Mouse (Mus musculus) myocyte (in vitro differentiated cells): ENCODE data around the gene Comp. TPM values are rescaled to one million over a fixed set of nuclear protein-coding genes. Genes with fewer than 3 reads are reported as not detected.
A peak's percentile ranks its signal among the peaks of the same experiment; 100 is the strongest.

Source experiments
- H3K27me3 ChIP-seq: one replicate; pipeline ENCODE4 v1.6.1; 2011; ENCODE audit not compliant: control insufficient read depth, insufficient read depth, insufficient read length
- H3K36me3 ChIP-seq: one replicate; pipeline ENCODE4 v1.6.1; 2011; ENCODE audit not compliant: control insufficient read depth, insufficient read depth
- H3K4me2 ChIP-seq: one replicate; pipeline ENCODE4 v1.6.1; 2011; ENCODE audit warnings: low read depth, control low read depth
- H3K4me3 ChIP-seq: one replicate; pipeline ENCODE4 v1.5.1; 2011; ENCODE audit warnings: mild to moderate bottlenecking, control low read depth, moderate library complexity
- H3K79me2 ChIP-seq: one replicate; pipeline ENCODE4 v1.6.1; 2011; ENCODE audit not compliant: control insufficient read depth, insufficient read depth
- H3ac ChIP-seq: one replicate; pipeline ENCODE4 v1.6.1; 2011; ENCODE audit not compliant: control insufficient read depth, insufficient read length
- CEBPB ChIP-seq: IDR thresholded peaks from 2 replicates; pipeline ENCODE4 v1.6.1; 2011; ENCODE audit warnings: mild to moderate bottlenecking, moderate library complexity; ENCODE audit not compliant: poor library complexity, insufficient read depth, severe bottlenecking
- E2F4 ChIP-seq: IDR thresholded peaks from one replicate; pipeline ENCODE4 v1.6.1; 2011; ENCODE audit warnings: mild to moderate bottlenecking, control low read depth, moderate library complexity; ENCODE audit not compliant: insufficient read depth
- MAX ChIP-seq: IDR thresholded peaks from one replicate; pipeline ENCODE4 v1.6.1; 2011; ENCODE audit warnings: low read depth, mild to moderate bottlenecking, control low read depth
- MYOD1 ChIP-seq, 3 experiments: IDR thresholded peaks; one replicate each; pipeline ENCODE4 v1.6.1; 2011; ENCODE audit warnings: control low read depth in 2 of 3, low read depth in 2 of 3, mild to moderate bottlenecking in 2 of 3, moderate library complexity in 1 of 3; ENCODE audit not compliant: insufficient read length in 2 of 3, control insufficient read depth in 1 of 3
- MYOG ChIP-seq, 3 experiments: IDR thresholded peaks; one replicate each; pipeline ENCODE4 v1.6.1; 2011; ENCODE audit warnings: control low read depth in 2 of 3, low read depth in 2 of 3, mild to moderate bottlenecking in 2 of 3; ENCODE audit not compliant: insufficient read length in 2 of 3, control insufficient read depth in 1 of 3, insufficient read depth in 1 of 3
- POLR2A ChIP-seq: IDR thresholded peaks from one replicate; pipeline ENCODE4 v1.6.1; 2011; ENCODE audit warnings: low read depth, mild to moderate bottlenecking, control low read depth, moderate library complexity; ENCODE audit not compliant: insufficient read length
- POLR2AphosphoS2 ChIP-seq: IDR thresholded peaks from one replicate; pipeline ENCODE4 v1.6.1; 2011; ENCODE audit warnings: low read depth, control low read depth; ENCODE audit not compliant: insufficient read length
- REST ChIP-seq: IDR thresholded peaks from one replicate; pipeline ENCODE4 v1.6.1; 2011; ENCODE audit warnings: mild to moderate bottlenecking, control low read depth, moderate library complexity; ENCODE audit not compliant: insufficient read depth, insufficient read length
- SRF ChIP-seq: IDR thresholded peaks from one replicate; pipeline ENCODE4 v1.6.1; 2011; ENCODE audit warnings: low read depth; ENCODE audit not compliant: control insufficient read depth, insufficient read length
- TCF12 ChIP-seq: IDR thresholded peaks from one replicate; pipeline ENCODE4 v1.6.1; 2011; ENCODE audit warnings: mild to moderate bottlenecking, control low read depth; ENCODE audit not compliant: poor library complexity, insufficient read depth, severe bottlenecking
- TCF3 ChIP-seq: IDR thresholded peaks from one replicate; pipeline ENCODE4 v1.6.1; 2011; ENCODE audit warnings: low read depth, control low read depth; ENCODE audit not compliant: insufficient read length
- USF1 ChIP-seq: IDR thresholded peaks from one replicate; pipeline ENCODE4 v1.6.1; 2011; ENCODE audit warnings: low read depth, mild to moderate bottlenecking, control low read depth, moderate library complexity
- polyA plus RNA-seq: library from polyadenylated mRNA; unstranded; fragments of >200 nt; fragmentation: generic; extraction: Trizol; gene quantifications from one replicate; pipeline ENCODE4 v1.2.1, GENCODE M21; 2012; ENCODE audit warnings: missing spikeins

Comp gene
- polyA plus RNA-seq, 1 experiment: 0.05 TPM

- no peak overlapping the region for H3K4me2 ChIP-seq
- no peaks in the 10 kb centered on the region for H3K27me3 ChIP-seq
- no peaks in the 10 kb centered on the region for H3K79me2 ChIP-seq
- no peak overlapping the region for H3K4me3 ChIP-seq
- TF ChIP-seq REST (no peak), MYOG (IDR thresholded peaks at IDR 0.05; ENCODE audit: control insufficient read depth in 1 of 3, insufficient read depth in 1 of 3, insufficient read length in 2 of 3, low read depth in 2 of 3) (no peak), MYOD1 (IDR thresholded peaks at IDR 0.05; ENCODE audit: control insufficient read depth in 1 of 3, insufficient read length in 2 of 3, low read depth in 2 of 3) (no peak), POLR2A (no peak), POLR2AphosphoS2 (no peak), USF1 (no peak)
- no peaks in the 10 kb centered on the region for H3K36me3 ChIP-seq
- no peak overlapping the region for H3ac ChIP-seq
These were observed 24.5 kb downstream of the Comp start for GRCm38 (mm10) chr8:70397611-70398563.

DNA sequence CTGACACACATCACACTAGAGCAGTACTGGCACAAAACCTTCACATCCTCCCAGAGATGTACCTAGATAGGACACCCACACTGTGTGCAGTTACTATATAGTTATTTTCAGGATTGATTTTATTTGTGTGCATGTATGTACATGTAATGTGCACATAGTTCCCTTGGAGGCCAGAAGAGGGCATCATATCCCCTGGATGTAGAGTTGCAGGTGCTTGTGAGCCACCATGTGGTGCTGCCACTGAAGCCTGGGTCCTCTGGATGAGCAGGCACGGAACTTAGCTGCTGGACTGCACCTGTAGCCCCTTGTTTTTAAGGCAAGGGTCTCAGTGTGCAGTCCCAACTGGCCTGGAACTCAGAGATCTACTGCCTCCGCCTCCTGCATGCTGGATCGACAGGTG lies 30.9 kb downstream of the Comp start:
- Histone ChIP-seq H3ac (no peak overlapping the region), H3K27me3 (no peaks in the 10 kb centered on the region), H3K79me2 (no peaks in the 10 kb centered on the region), H3K36me3 (no peaks in the 10 kb centered on the region), H3K4me2 (no peak overlapping the region), H3K4me3 (no peak overlapping the region)
- TF ChIP-seq MYOD1 (IDR thresholded peaks at IDR 0.05; ENCODE audit: control insufficient read depth in 1 of 3, insufficient read length in 2 of 3, low read depth in 2 of 3) (no peak), REST (no peak), USF1 (no peak), CEBPB (no peak), MAX (no peak), TCF3 (no peak), TCF12 (no peak), E2F4 (no peak), POLR2AphosphoS2 (no peak), MYOG (IDR thresholded peaks at IDR 0.05; ENCODE audit: control insufficient read depth in 1 of 3, insufficient read depth in 1 of 3, insufficient read length in 2 of 3, low read depth in 2 of 3) (no peak), POLR2A (no peak), SRF (no peak)

- H3K4me2 ChIP-seq: no peak overlapping the region
- H3K4me3 ChIP-seq: no peak overlapping the region
- no peaks in the 10 kb centered on the region for H3K79me2 ChIP-seq
These were observed 31.8 kb downstream of the Comp start for GRCm38 (mm10) chr8:70405189-70405588.

DNA sequence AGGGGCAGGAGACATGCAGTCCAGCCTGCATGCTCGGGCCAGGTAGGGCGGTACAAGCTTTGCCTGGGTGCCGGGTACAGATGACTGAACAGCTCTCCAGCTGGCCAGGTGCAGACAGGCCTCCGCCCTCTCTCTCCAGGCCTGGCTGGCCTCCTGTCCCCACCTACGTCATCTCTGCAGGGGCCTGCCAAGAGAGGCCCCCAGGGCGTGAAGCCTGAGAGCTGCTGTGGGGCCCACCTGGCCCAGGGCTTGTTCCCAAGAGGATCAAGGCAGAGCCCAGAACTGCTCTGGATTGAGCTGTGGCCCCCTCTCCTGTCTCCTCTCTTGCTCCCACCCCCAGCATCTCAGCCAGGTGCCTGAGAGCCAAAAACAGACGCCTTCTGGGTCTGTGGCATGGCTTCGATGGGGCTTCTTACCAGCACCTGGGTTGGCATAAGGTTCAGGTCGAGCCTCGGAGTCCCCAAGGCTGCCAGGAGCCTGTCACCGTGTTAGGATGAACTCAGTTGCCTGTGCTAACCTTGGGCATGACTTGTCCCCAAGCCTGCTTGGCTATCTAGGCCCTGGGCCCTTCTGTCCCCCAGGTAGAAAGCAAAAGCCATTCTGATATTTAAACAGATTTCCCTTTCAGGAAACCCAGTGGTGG lies 33.2 kb downstream of the Comp start:
- TF ChIP-seq SRF (no peak), E2F4 (no peak), MYOD1 (IDR thresholded peaks at IDR 0.05; ENCODE audit: control insufficient read depth in 1 of 3, insufficient read length in 2 of 3, low read depth in 2 of 3) (no peak), MYOG (IDR thresholded peaks at IDR 0.05; ENCODE audit: control insufficient read depth in 1 of 3, insufficient read depth in 1 of 3, insufficient read length in 2 of 3, low read depth in 2 of 3) (no peak), POLR2A (no peak), USF1 (no peak), TCF12 (no peak), CEBPB (no peak), TCF3 (no peak), POLR2AphosphoS2 (no peak), MAX (no peak), REST (no peak)
- no peaks in the 10 kb centered on the region for H3K36me3 ChIP-seq
- H3K4me3 ChIP-seq: no peak overlapping the region
- no peak overlapping the region for H3K4me2 ChIP-seq
- H3ac ChIP-seq: no peak overlapping the region
- no peaks in the 10 kb centered on the region for H3K79me2 ChIP-seq
- no peaks in the 10 kb centered on the region for H3K27me3 ChIP-seq

More at GRCm38 (mm10) chr8:70405189-70405588, 31.8 kb downstream of the Comp start:
- TF ChIP-seq SRF (no peak), CEBPB (no peak), POLR2AphosphoS2 (no peak), MYOG (IDR thresholded peaks at IDR 0.05; ENCODE audit: control insufficient read depth in 1 of 3, insufficient read depth in 1 of 3, insufficient read length in 2 of 3, low read depth in 2 of 3) (no peak), MYOD1 (IDR thresholded peaks at IDR 0.05; ENCODE audit: control insufficient read depth in 1 of 3, insufficient read length in 2 of 3, low read depth in 2 of 3) (no peak)
- Histone ChIP-seq H3ac (no peak overlapping the region), H3K27me3 (no peaks in the 10 kb centered on the region), H3K36me3 (no peaks in the 10 kb centered on the region)

DNA sequence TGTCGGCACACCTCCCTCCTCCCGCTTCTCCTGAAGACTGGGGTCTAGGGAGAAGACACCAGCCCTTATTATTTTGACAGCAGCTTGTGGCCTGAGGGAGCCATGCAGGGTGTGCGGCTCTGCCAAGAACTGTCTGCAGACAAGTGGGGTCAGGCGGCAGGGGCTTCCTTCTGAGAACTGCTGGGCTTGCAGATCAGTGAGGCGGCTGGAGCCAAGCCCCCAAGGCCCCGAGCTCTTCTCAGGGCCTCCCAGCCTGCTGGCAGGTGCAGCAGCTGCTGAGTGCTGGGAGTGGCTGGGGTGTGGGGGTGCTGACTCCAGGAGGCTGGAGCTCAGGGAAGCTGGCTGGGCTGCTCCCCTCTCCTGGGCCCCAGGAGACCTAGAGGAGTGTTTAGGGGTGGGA lies 34.9 kb downstream of the Comp start:
- H3ac ChIP-seq: no peak overlapping the region
- no peaks in the 10 kb centered on the region for H3K36me3 ChIP-seq
- H3K79me2 ChIP-seq: no peaks in the 10 kb centered on the region
- TF ChIP-seq CEBPB (no peak), POLR2AphosphoS2 (no peak), POLR2A (no peak), SRF (no peak), MAX (no peak), MYOD1 (IDR thresholded peaks at IDR 0.05; ENCODE audit: control insufficient read depth in 1 of 3, insufficient read length in 2 of 3, low read depth in 2 of 3) (peak in 1 of 3 experiments; percentile 76), MYOG (IDR thresholded peaks at IDR 0.05; ENCODE audit: control insufficient read depth in 1 of 3, insufficient read depth in 1 of 3, insufficient read length in 2 of 3, low read depth in 2 of 3) (peak in 1 of 3 experiments; percentile 81), E2F4 (no peak), USF1 (no peak), REST (no peak)
- H3K4me2 ChIP-seq: no peak overlapping the region
- H3K4me3 ChIP-seq: no peak overlapping the region
- no peaks in the 10 kb centered on the region for H3K27me3 ChIP-seq
